Mouse (Mus musculus): Measurements from ENCODE around the gene Ryr1. TPM values are rescaled to one million over a fixed set of nuclear protein-coding genes. Genes with fewer than 3 reads are reported as not detected.

Gene Ryr1
- total RNA-seq, 2 experiments from 2014 or later = 6.5 to 8.9 TPM

GRCm38 (mm10) chr7:28963399-28963923, 161.5 kb downstream of the Ryr1 start:
- no peak for DNase-seq (ENCODE audit: low spot score in 2 of 2)

GRCm38 (mm10) chr7:28961927-28962670, 162.9 kb downstream of the Ryr1 start, which contains the start of gene Actn4:
TSS of gene Actn4 (minus strand) at chr7:28962340.
- peak; percentile 99 for DNase-seq (ENCODE audit: low spot score in 2 of 2)

- no peak for DNase-seq (ENCODE audit: low spot score in 2 of 2)
These were observed 163.4 kb downstream of the Ryr1 start for GRCm38 (mm10) chr7:28961584-28961926.

- peak; percentile 39 to 47 for DNase-seq (ENCODE audit: low spot score in 2 of 2)
These were observed 164.5 kb downstream of the Ryr1 start for GRCm38 (mm10) chr7:28960354-28961046.

GRCm38 (mm10) chr7:28959505-28960045, 165.4 kb downstream of the Ryr1 start:
- DNase-seq (ENCODE audit: low spot score in 2 of 2) = no peak

- no peak for DNase-seq (ENCODE audit: low spot score in 2 of 2)
These were observed 166.2 kb downstream of the Ryr1 start for GRCm38 (mm10) chr7:28958770-28959169.

- no peak for DNase-seq (ENCODE audit: low spot score in 2 of 2)
These were observed 166.8 kb downstream of the Ryr1 start for GRCm38 (mm10) chr7:28957997-28958725.

- no peak for DNase-seq (ENCODE audit: low spot score in 2 of 2)
These were observed 167.7 kb downstream of the Ryr1 start for GRCm38 (mm10) chr7:28957286-28957685.

- no peak for DNase-seq (ENCODE audit: low spot score in 2 of 2)
These were observed 168.7 kb downstream of the Ryr1 start for GRCm38 (mm10) chr7:28956270-28956669.

- no peak for DNase-seq (ENCODE audit: low spot score in 2 of 2)
These were observed 169.6 kb downstream of the Ryr1 start for GRCm38 (mm10) chr7:28955295-28955897.

- no peak for DNase-seq (ENCODE audit: low spot score in 2 of 2)
These were observed 170.2 kb downstream of the Ryr1 start for GRCm38 (mm10) chr7:28954773-28955172.

- no peak for DNase-seq (ENCODE audit: low spot score in 2 of 2)
These were observed 171.3 kb downstream of the Ryr1 start for GRCm38 (mm10) chr7:28953476-28954376.

Small RNAs within 50 kb of the gene (microRNA-seq; reads per million reads assigned to microRNA genes)
- gene Gm44408 = 0 to 0.21 reads per million in 2 experiments
- gene Mir1963 = 0 reads per million in 2 experiments

Other genes starting within 250 kb of the Ryr1 start
- under 1 TPM; 0.61 to 0.95 TPM for gene Capn12, start 243.8 kb downstream of the Ryr1 start, total RNA-seq (2021)
- gene Actn4, start 162.8 kb downstream of the Ryr1 start, total RNA-seq (2021) = 100 to 1,000 TPM; 192 TPM
- gene Eif3k, start 143.3 kb downstream of the Ryr1 start, total RNA-seq (2021) = 100 to 1,000 TPM; 196 to 199 TPM
- 1 to 10 TPM; 1.0 to 1.7 TPM for gene Map4k1, start 143.1 kb downstream of the Ryr1 start, total RNA-seq (2021)
- gene Rasgrp4, start 9.7 kb upstream of the Ryr1 start, total RNA-seq (2021) = 1 to 10 TPM; 1.4 TPM
- gene Fam98c, start 31.1 kb upstream of the Ryr1 start, total RNA-seq (2021) = 10 to 100 TPM; 33.8 to 40.2 TPM
- 1 to 10 TPM; 1.6 to 1.9 TPM for gene Ggn, start 45.0 kb upstream of the Ryr1 start, total RNA-seq (2021)
- 10 to 100 TPM; 50.2 to 53.6 TPM for gene Spred3, start 45.2 kb upstream of the Ryr1 start, total RNA-seq (2021)
- gene Psmd8, start 55.5 kb upstream of the Ryr1 start, total RNA-seq (2021) = 100 to 1,000 TPM; 121 to 125 TPM
- gene Catsperg1, start 88.9 kb upstream of the Ryr1 start, total RNA-seq (2021) = 1 to 10 TPM; 1.1 to 1.5 TPM
- gene Kcnk6, start 107.3 kb upstream of the Ryr1 start, total RNA-seq (2021) = 1 to 10 TPM; 3.0 to 3.1 TPM
- 10 to 100 TPM; 51.7 to 52.4 TPM for gene Yif1b, start 113.2 kb upstream of the Ryr1 start, total RNA-seq (2021)
- under 1 TPM; 0.65 to 0.98 TPM for gene 2200002D01Rik, start 123.3 kb upstream of the Ryr1 start, total RNA-seq (2021)
- gene Spint2, start 156.7 kb upstream of the Ryr1 start, total RNA-seq (2021) = 10 to 100 TPM; 27.6 to 33.5 TPM
- 10 to 100 TPM; 16.8 to 18.3 TPM for gene Ppp1r14a, start 164.1 kb upstream of the Ryr1 start, total RNA-seq (2021)
- gene Dpf1, start 178.8 kb upstream of the Ryr1 start, total RNA-seq (2021) = 100 to 1,000 TPM; 107 to 120 TPM